Mouse (Mus musculus) midbrain, embryonic 16.5 days (tissue): ENCODE data around the gene Mdm2. TPM values are rescaled to one million over a fixed set of nuclear protein-coding genes. Genes with fewer than 3 reads are reported as not detected.
A peak's percentile ranks its signal among the peaks of the same experiment; 100 is the strongest.

Experiments used
- ATAC-seq: fragments of 200-750 bp; cut with Nextera tagmentation; 2 replicates; pipeline ENCODE4 v1.8.0; 2017; ENCODE audit warnings: moderate TSS enrichment
- H3K27ac ChIP-seq: fragments of 300-500 bp; sonication (generic); 2 replicates; pipeline ENCODE4 v1.5.1; 2014; ENCODE audit warnings: mild to moderate bottlenecking, low read length, mixed read lengths
- H3K27me3 ChIP-seq: fragments of 300-500 bp; sonication (generic); 2 replicates; pipeline ENCODE4 v1.6.1; 2014; ENCODE audit warnings: low read depth, low read length, mixed read lengths; ENCODE audit not compliant: control insufficient read depth, insufficient read depth
- H3K36me3 ChIP-seq: fragments of 300-500 bp; sonication (generic); 2 replicates; pipeline ENCODE4 v1.6.1; 2014; ENCODE audit warnings: mild to moderate bottlenecking, low read length, moderate library complexity, mixed read lengths; ENCODE audit not compliant: control insufficient read depth, insufficient read depth
- H3K4me1 ChIP-seq: fragments of 300-500 bp; sonication (generic); 2 replicates; pipeline ENCODE4 v1.6.1; 2014; ENCODE audit warnings: mild to moderate bottlenecking, low read length, mixed read lengths; ENCODE audit not compliant: control insufficient read depth, insufficient read depth
- H3K4me2 ChIP-seq: fragments of 300-500 bp; sonication (generic); 2 replicates; pipeline ENCODE4 v1.6.1; 2014; ENCODE audit warnings: mild to moderate bottlenecking, low read length, mixed read lengths
- H3K4me3 ChIP-seq: fragments of 300-500 bp; sonication (generic); 2 replicates; pipeline ENCODE4 v1.5.1; 2014; ENCODE audit warnings: low read depth, mild to moderate bottlenecking, low read length, moderate library complexity, mixed read lengths
- H3K9ac ChIP-seq: fragments of 300-500 bp; sonication (generic); 2 replicates; pipeline ENCODE4 v1.6.1; 2014; ENCODE audit warnings: low read depth, low read length, mixed read lengths
- H3K9me3 ChIP-seq: fragments of 300-500 bp; sonication (generic); replicated peaks from 2 replicates; pipeline ENCODE4 v1.6.1; 2014; ENCODE audit warnings: mild to moderate bottlenecking, low read length, mixed read lengths; ENCODE audit not compliant: control insufficient read depth, poor library complexity, severe bottlenecking
- WGBS: fragments of 180-500 bp; shearing (Covaris S2); extraction: QIAGEN DNeasy Blood & Tissue Kit; methylation state at CpG from one replicate; pipeline ENCODE4 v1.1.7; 2014; 5-methylcytosine and 5-hydroxymethylcytosine counted together
- polyA plus RNA-seq: library from polyadenylated mRNA; unstranded; fragments of >200 nt; fragmentation: Nextera tagmentation; extraction: Ambion mirVana; gene quantifications from 2 replicates; pipeline ENCODE4 v1.2.1, GENCODE M21; 2015

Gene Mdm2
- polyA plus RNA-seq, 1 experiment from 2014 or later, result 53.1 TPM

DNA sequence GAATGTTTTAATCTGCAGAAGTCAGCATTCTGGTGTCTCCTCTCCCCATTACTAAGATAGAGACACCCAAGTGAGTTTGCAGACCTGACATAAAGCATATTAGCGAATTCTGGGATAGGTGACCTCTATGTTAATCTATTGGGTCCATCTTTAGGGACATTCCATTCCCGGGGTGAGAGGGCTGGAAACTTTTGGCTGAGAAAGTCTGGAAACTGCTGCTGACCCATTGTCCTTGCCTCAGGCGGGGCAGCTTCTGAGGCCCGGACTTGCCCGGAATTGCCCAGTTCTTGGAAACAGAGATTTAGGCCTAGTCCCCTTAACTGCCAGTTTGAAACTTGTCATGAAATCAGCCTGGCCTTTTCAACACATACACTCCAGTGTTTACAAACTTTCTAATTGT is 850 bp upstream of the Mdm2 start:
- peaks cover 15% of the 10 kb centered on the region for H3K4me1 ChIP-seq
- peaks cover 2% of the 10 kb centered on the region; the same call in 1 of the 2 replicates for H3K36me3 ChIP-seq
- H3K4me2 ChIP-seq, result peak overlapping the region; percentile 49
- peak overlapping the region; percentile 100 for H3K9ac ChIP-seq
- peak overlapping the region; percentile 90 for H3K4me3 ChIP-seq
- H3K27me3 ChIP-seq, result no peaks in the 10 kb centered on the region
- no peak overlapping the region for H3K27ac ChIP-seq
- 69% methylated on average over 5 of the region's 5 CpGs for WGBS
- H3K9me3 ChIP-seq, result no peaks in the 10 kb centered on the region
- no peak for ATAC-seq

DNA sequence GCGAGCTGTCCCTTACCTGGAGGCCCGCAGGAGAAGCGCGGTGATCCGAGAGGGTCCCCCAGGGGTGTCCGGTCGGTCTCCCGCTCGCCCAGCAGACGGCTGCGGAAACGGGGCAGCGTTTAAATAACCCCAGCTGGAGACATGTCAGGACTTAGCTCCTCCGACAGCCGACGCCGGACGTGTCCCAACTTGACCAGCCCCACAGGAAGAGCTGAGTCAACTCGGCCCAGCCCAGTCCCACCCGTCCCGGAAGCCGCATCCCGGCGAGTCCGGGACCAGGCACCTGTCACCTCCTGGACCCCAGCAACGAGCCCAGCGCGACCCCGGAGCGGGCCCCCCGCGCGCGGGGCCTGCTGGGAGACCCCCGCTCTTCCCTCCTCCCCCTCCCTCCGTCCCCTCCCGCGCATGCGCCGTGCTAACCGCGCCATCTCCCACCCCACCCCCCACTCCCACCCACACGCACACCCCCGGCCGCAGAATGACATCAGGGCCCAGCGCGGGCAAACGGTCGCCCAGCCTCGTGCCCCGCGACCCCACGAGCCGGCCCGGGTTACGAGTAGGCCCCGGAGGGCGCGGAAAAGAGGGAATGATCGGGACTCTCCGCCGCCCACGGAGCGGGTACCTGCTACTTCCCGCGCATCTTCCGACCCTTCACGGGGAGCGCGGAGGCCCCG is 491 bp downstream of the Mdm2 start:
- peak overlapping the region; percentile 90 for H3K4me3 ChIP-seq
- peak overlapping the region; percentile 100 for H3K9ac ChIP-seq
- H3K27me3 ChIP-seq, result no peaks in the 10 kb centered on the region
- peak; percentile 81 for ATAC-seq
- H3K9me3 ChIP-seq, result no peaks in the 10 kb centered on the region
- peaks cover 15% of the 10 kb centered on the region for H3K4me1 ChIP-seq
- under 1% methylated on average over 51 of the region's 71 CpGs for WGBS
- H3K4me2 ChIP-seq, result peak overlapping the region; percentile 67
- H3K36me3 ChIP-seq, result peaks cover 3% of the 10 kb centered on the region; the same call in 1 of the 2 replicates
- peak overlapping the region; percentile 100 for H3K27ac ChIP-seq

DNA sequence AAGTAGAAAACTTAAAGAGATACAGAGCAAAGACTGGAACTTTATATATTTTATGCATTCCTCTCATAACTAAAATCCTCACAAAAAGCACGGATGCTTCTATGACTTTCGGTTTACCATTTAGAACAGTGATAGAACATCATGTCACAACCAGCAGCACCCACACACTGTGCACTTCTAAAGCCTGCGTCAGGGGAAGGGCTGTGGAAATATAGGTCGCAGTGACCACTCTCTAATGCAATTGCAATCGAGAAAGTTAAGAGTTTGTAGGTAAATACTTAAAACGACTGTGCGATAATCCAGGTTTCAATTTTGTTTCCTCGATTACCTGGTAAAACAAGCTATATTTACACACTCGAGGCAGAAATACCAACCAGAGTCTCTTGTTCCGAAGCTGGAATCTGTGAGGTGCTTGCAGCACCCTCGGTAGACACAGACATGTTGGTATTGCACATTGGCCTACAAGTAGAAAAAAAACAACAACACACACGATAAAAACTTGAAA is 1.2 kb downstream of the Mdm2 start:
- H3K27me3 ChIP-seq, result no peaks in the 10 kb centered on the region
- peak overlapping the region; percentile 100; the same call in 1 of the 2 replicates for H3K27ac ChIP-seq
- 50% methylated on average over 12 of the region's 12 CpGs for WGBS
- peak overlapping the region; percentile 90 for H3K4me3 ChIP-seq
- peaks cover 15% of the 10 kb centered on the region for H3K4me1 ChIP-seq
- H3K9ac ChIP-seq, result peak overlapping the region; percentile 100
- H3K4me2 ChIP-seq, result peak overlapping the region; percentile 67
- H3K9me3 ChIP-seq, result no peaks in the 10 kb centered on the region
- ATAC-seq, result no peak
- peaks cover 5% of the 10 kb centered on the region; the same call in 1 of the 2 replicates for H3K36me3 ChIP-seq

DNA sequence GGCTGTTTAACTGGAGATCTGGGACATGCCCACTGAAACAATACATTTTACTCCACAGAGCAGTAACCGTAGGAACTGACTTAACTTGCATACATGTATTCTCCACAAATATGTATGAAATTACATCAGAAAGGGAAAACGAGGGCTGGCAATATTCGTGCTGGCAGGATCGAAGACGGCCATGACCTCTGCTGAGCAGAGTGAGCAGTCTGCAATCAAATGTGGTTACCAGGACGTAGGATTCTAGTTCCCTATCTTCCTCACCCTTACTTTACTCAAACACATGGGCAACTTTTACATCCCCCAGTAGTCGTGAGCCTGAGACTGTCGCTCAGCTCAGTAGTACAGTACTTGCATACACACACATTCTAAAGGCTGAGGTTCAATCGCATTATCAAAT is 1.7 kb downstream of the Mdm2 start:
- peak overlapping the region; percentile 1; the same call in 1 of the 2 replicates for H3K4me3 ChIP-seq
- H3K9ac ChIP-seq, result no peak overlapping the region; the same call in 1 of the 2 replicates
- peaks cover 6% of the 10 kb centered on the region; the same call in 1 of the 2 replicates for H3K36me3 ChIP-seq
- no peaks in the 10 kb centered on the region for H3K9me3 ChIP-seq
- no peak overlapping the region for H3K27ac ChIP-seq
- H3K4me1 ChIP-seq, result peaks cover 15% of the 10 kb centered on the region
- H3K27me3 ChIP-seq, result no peaks in the 10 kb centered on the region
- 87% methylated on average over 9 of the region's 9 CpGs for WGBS
- peak overlapping the region; percentile 67 for H3K4me2 ChIP-seq
- ATAC-seq, result no peak

DNA sequence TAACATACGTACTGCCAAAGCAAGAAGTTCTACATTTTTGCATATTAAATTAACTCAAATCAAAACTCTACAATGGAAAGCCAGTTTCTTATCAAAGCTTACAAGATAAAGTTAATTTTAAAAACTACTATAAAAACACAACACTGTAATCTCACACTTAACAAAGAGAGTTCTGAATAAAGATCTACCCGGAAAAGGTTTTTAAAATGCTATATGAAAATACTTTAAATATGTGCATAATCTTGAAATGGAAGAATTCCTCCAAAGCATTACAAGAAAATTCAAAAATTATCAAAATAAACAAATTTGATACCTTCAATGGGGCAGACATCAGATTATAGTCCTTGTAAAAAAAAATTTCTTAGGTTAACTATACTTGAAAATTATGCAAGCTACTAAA is 2.2 kb downstream of the Mdm2 start:
- Histone ChIP-seq H3K9ac (no peak overlapping the region), H3K27me3 (no peaks in the 10 kb centered on the region), H3K4me2 (no peak overlapping the region), H3K4me1 (peaks cover 15% of the 10 kb centered on the region), H3K27ac (no peak overlapping the region), H3K36me3 (peaks cover 10% of the 10 kb centered on the region), H3K9me3 (no peaks in the 10 kb centered on the region), H3K4me3 (no peak overlapping the region)
- ATAC-seq, result no peak
- WGBS, result 99% methylated on average over 2 of the region's 2 CpGs

DNA sequence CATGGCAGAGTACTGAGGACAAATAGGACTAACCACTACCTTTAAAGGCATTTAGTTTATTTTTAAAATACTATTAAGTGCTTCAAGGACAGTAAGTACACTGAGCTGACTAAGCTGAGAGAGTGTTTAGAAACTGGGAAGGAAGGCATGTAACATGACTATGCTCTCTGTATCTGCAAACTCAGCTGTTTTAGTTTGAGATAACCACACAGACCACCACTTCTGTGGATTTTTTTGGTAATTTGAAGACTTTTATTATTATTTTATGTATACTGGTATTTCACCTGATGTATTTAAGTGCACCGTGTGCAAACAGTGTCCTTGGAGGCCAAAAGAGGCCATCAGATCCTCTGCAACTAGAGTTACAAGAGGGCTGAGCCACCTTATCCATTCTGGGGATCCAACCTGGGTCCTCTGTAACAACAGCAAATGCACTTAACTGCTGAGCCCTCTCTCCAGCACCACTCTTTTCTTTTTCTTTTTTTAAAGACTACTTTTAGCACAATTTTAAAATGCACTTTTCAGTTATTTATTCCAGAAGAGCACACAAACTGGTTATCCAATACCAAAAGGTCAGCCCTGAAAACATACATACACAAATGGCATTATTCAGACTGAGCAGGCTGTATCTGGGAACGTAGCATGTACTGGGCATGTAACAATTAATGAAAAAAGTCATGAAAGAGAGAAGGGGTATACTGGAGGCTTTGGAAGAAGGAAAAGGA is 3.3 kb downstream of the Mdm2 start:
- no peaks in the 10 kb centered on the region for H3K27me3 ChIP-seq
- no peak overlapping the region for H3K4me3 ChIP-seq
- WGBS, result 93% methylated on average over 2 of the region's 2 CpGs
- no peak overlapping the region for H3K4me2 ChIP-seq
- peaks cover 16% of the 10 kb centered on the region for H3K36me3 ChIP-seq
- no peak overlapping the region for H3K27ac ChIP-seq
- no peaks in the 10 kb centered on the region for H3K9me3 ChIP-seq
- no peak for ATAC-seq
- H3K4me1 ChIP-seq, result peaks cover 15% of the 10 kb centered on the region
- H3K9ac ChIP-seq, result no peak overlapping the region

DNA sequence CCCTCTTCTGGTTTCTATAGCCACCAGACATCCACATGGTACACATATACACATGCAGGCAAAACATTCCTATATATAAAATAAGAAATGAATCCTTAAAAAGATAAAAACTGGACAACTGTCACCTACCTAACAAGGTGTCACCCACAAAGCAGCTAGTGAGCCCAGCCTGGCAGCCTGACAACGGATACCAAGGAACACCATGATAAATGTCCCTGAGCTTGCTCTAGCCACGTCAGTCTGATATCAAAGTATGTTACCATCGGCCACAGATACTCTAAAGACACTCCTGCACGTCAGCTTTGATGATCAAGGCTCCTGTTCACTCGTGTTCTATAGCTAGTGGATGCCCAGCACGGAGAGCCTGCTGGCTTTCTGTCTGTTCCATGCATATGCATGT is 4.1 kb downstream of the Mdm2 start:
- 76% methylated on average over 6 of the region's 6 CpGs for WGBS
- Histone ChIP-seq H3K27me3 (no peaks in the 10 kb centered on the region), H3K9me3 (no peaks in the 10 kb centered on the region), H3K4me3 (no peak overlapping the region), H3K36me3 (peaks cover 21% of the 10 kb centered on the region), H3K4me2 (no peak overlapping the region), H3K4me1 (peaks cover 14% of the 10 kb centered on the region), H3K9ac (no peak overlapping the region), H3K27ac (no peak overlapping the region)
- ATAC-seq, result no peak

DNA sequence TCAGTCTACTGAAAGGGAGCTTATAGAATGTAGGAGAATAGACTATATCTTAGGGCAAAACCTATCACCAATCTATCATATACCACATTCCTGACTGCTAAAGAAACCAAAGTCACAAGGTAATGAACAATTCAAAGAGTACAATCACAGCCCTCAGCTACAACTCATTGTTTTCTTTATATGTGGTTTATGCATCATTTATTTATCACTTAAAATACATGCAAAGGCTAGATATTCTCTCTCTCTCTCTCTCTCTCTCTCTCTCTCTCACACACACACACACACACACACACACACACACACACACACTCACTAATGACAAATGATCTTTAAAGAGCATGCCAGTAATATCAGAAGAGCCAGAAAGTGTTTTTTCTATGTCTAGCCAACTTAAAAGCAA is 4.8 kb downstream of the Mdm2 start:
- no peak overlapping the region for H3K4me3 ChIP-seq
- H3K9ac ChIP-seq, result no peak overlapping the region
- H3K4me1 ChIP-seq, result peaks cover 10% of the 10 kb centered on the region
- H3K36me3 ChIP-seq, result peaks cover 21% of the 10 kb centered on the region
- H3K4me2 ChIP-seq, result no peak overlapping the region
- no peak for ATAC-seq
- no peaks in the 10 kb centered on the region for H3K9me3 ChIP-seq
- no peaks in the 10 kb centered on the region for H3K27me3 ChIP-seq
- H3K27ac ChIP-seq, result no peak overlapping the region

DNA sequence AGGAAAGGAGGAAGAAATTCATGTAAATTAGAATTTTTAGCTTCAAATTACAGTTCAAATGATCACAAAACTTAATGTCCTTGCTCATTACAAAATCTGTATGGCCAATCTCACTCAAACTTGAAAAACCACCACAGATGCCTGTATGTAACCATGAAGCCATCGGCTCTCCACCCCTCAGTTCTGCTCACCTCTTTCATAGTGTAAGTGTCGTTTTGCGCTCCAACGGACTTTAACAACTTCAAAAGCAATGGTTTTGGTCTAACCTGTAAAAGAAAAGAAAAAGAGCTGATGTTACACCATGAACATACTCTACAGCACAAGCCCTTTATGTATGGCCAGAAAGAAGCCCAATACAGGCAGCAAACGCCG is 5.6 kb downstream of the Mdm2 start:
- Histone ChIP-seq H3K4me1 (peaks cover 10% of the 10 kb centered on the region), H3K9ac (no peak overlapping the region), H3K4me2 (no peak overlapping the region), H3K27ac (no peak overlapping the region), H3K27me3 (no peaks in the 10 kb centered on the region), H3K36me3 (peaks cover 23% of the 10 kb centered on the region), H3K9me3 (no peaks in the 10 kb centered on the region), H3K4me3 (no peak overlapping the region)
- ATAC-seq, result no peak
- 98% methylated on average over 6 of the region's 6 CpGs for WGBS
